Mouse (Mus musculus) telencephalon, adult 2 months (tissue): ENCODE data around the gene Epp13.
"Not testable (repeated sequence)": the region's sequence is repeated elsewhere in the genome, so short reads cannot be mapped to it uniquely, and the experiment has no call there.

ENCODE experiments used
- DNase-seq: peaks from one replicate; pipeline ENCODE4 v3.0.0-alpha.2; 2011; ENCODE audit warnings: low read depth, low spot score

The Epp13 gene

GRCm38 (mm10) chr7:6285366-6285765 is 32.9 kb downstream of the Epp13 start:
- no peak for DNase-seq

- DNase-seq = peak; percentile 94
Measured at GRCm38 (mm10) chr7:6285842-6286705, 33.6 kb downstream of the Epp13 start, which contains the start of gene Zfp667. Gene Zfp667 (plus strand): TSS chr7:6286579.

GRCm38 (mm10) chr7:6286921-6287531 is 34.5 kb downstream of the Epp13 start:
- no peak for DNase-seq

GRCm38 (mm10) chr7:6291121-6291520 is 38.6 kb downstream of the Epp13 start:
- not testable (repeated sequence) for DNase-seq

GRCm38 (mm10) chr7:6300796-6301195 is 48.3 kb downstream of the Epp13 start:
- not testable (repeated sequence) for DNase-seq

- no peak for DNase-seq
Measured at GRCm38 (mm10) chr7:6330458-6331232, 78.1 kb downstream of the Epp13 start.

GRCm38 (mm10) chr7:6331233-6331956 is 78.9 kb downstream of the Epp13 start, which contains the start of gene Zfp583:
Gene Zfp583 (minus strand): TSS chr7:6331285.
- peak; percentile 87 for DNase-seq
